Mouse (Mus musculus): ENCODE data around the gene Syt15. TPM values are rescaled to one million over a fixed set of nuclear protein-coding genes. Genes with fewer than 3 reads are reported as not detected.

Gene Syt15
- polyA plus RNA-seq, 1 experiment from 2014 or later, result 0.42 TPM

GRCm38 (mm10) chr14:34220426-34220825, 1.0 kb downstream of the Syt15 start:
- H3K36me3 ChIP-seq (ENCODE audit: control insufficient read depth, insufficient read depth, low read length), result no peaks in the 10 kb centered on the region
- no peak overlapping the region for H3K4me3 ChIP-seq (replicated peaks; ENCODE audit: low read depth, low read length)
- H3K4me1 ChIP-seq (ENCODE audit: control insufficient read depth, insufficient read depth, low read length), result peaks cover 3% of the 10 kb centered on the region; the same call in 1 of the 2 replicates
- no peak for ATAC-seq (ENCODE audit: low FRiP score, low TSS enrichment)
- H3K9ac ChIP-seq (replicated peaks; ENCODE audit: low read length), result no peak overlapping the region
- peaks cover 11% of the 10 kb centered on the region; the same call in 1 of the 2 replicates for H3K27me3 ChIP-seq (ENCODE audit: control insufficient read depth, insufficient read depth, low read length)
- H3K4me2 ChIP-seq (ENCODE audit: low read length), result no peak overlapping the region
- H3K9me3 ChIP-seq (ENCODE audit: control insufficient read depth, low read length), result no peaks in the 10 kb centered on the region
- WGBS, result 79% methylated on average over 5 of the region's 5 CpGs
- H3K27ac ChIP-seq (replicated peaks; ENCODE audit: low read depth, low read length), result no peak overlapping the region
- DNase-seq, result no peak

- WGBS, result 75% methylated on average over 5 of the region's 5 CpGs
- Histone ChIP-seq H3K4me3 (replicated peaks; ENCODE audit: low read depth, low read length) (no peak overlapping the region), H3K4me2 (ENCODE audit: low read length) (no peak overlapping the region), H3K9ac (replicated peaks; ENCODE audit: low read length) (no peak overlapping the region), H3K9me3 (ENCODE audit: control insufficient read depth, low read length) (no peaks in the 10 kb centered on the region), H3K4me1 (ENCODE audit: control insufficient read depth, insufficient read depth, low read length) (peaks cover 3% of the 10 kb centered on the region; the same call in 1 of the 2 replicates), H3K27me3 (ENCODE audit: control insufficient read depth, insufficient read depth, low read length) (peaks cover 11% of the 10 kb centered on the region; the same call in 1 of the 2 replicates), H3K36me3 (ENCODE audit: control insufficient read depth, insufficient read depth, low read length) (no peaks in the 10 kb centered on the region), H3K27ac (replicated peaks; ENCODE audit: low read depth, low read length) (no peak overlapping the region)
- no peak for ATAC-seq (ENCODE audit: low FRiP score, low TSS enrichment)
- no peak for DNase-seq
These were observed 2.2 kb downstream of the Syt15 start for GRCm38 (mm10) chr14:34221416-34222077.

GRCm38 (mm10) chr14:34223362-34223898, 4.0 kb downstream of the Syt15 start:
- no peak overlapping the region for H3K4me3 ChIP-seq (replicated peaks; ENCODE audit: low read depth, low read length)
- H3K36me3 ChIP-seq (ENCODE audit: control insufficient read depth, insufficient read depth, low read length), result no peaks in the 10 kb centered on the region
- ATAC-seq (ENCODE audit: low FRiP score, low TSS enrichment) (no peak), DNase-seq (no peak)
- no peak overlapping the region for H3K27ac ChIP-seq (replicated peaks; ENCODE audit: low read depth, low read length)
- 77% methylated on average over 5 of the region's 5 CpGs for WGBS
- H3K9ac ChIP-seq (replicated peaks; ENCODE audit: low read length), result no peak overlapping the region
- H3K4me1 ChIP-seq (ENCODE audit: control insufficient read depth, insufficient read depth, low read length), result peaks cover 3% of the 10 kb centered on the region; the same call in 1 of the 2 replicates
- no peaks in the 10 kb centered on the region for H3K9me3 ChIP-seq (ENCODE audit: control insufficient read depth, low read length)
- H3K4me2 ChIP-seq (ENCODE audit: low read length), result no peak overlapping the region
- peaks cover 11% of the 10 kb centered on the region; the same call in 1 of the 2 replicates for H3K27me3 ChIP-seq (ENCODE audit: control insufficient read depth, insufficient read depth, low read length)

- H3K9ac ChIP-seq (replicated peaks; ENCODE audit: low read length), result no peak overlapping the region
- no peak for DNase-seq
- H3K4me3 ChIP-seq (replicated peaks; ENCODE audit: low read depth, low read length), result no peak overlapping the region
- no peak overlapping the region for H3K4me2 ChIP-seq (ENCODE audit: low read length)
- no peak for ATAC-seq (ENCODE audit: low FRiP score, low TSS enrichment)
- 94% methylated on average over 9 of the region's 9 CpGs for WGBS
- no peaks in the 10 kb centered on the region for H3K27me3 ChIP-seq (ENCODE audit: control insufficient read depth, insufficient read depth, low read length)
- no peaks in the 10 kb centered on the region for H3K36me3 ChIP-seq (ENCODE audit: control insufficient read depth, insufficient read depth, low read length)
- no peak overlapping the region for H3K27ac ChIP-seq (replicated peaks; ENCODE audit: low read depth, low read length)
- H3K4me1 ChIP-seq (ENCODE audit: control insufficient read depth, insufficient read depth, low read length), result no peaks in the 10 kb centered on the region
- no peaks in the 10 kb centered on the region for H3K9me3 ChIP-seq (ENCODE audit: control insufficient read depth, low read length)
These were observed 6.6 kb downstream of the Syt15 start for GRCm38 (mm10) chr14:34225986-34226385.

GRCm38 (mm10) chr14:34226566-34226965, 7.2 kb downstream of the Syt15 start:
- Histone ChIP-seq H3K27me3 (ENCODE audit: control insufficient read depth, insufficient read depth, low read length) (no peaks in the 10 kb centered on the region), H3K36me3 (ENCODE audit: control insufficient read depth, insufficient read depth, low read length) (no peaks in the 10 kb centered on the region), H3K4me1 (ENCODE audit: control insufficient read depth, insufficient read depth, low read length) (no peaks in the 10 kb centered on the region), H3K9me3 (ENCODE audit: control insufficient read depth, low read length) (no peaks in the 10 kb centered on the region), H3K4me2 (ENCODE audit: low read length) (no peak overlapping the region), H3K4me3 (replicated peaks; ENCODE audit: low read depth, low read length) (no peak overlapping the region), H3K9ac (replicated peaks; ENCODE audit: low read length) (no peak overlapping the region), H3K27ac (replicated peaks; ENCODE audit: low read depth, low read length) (no peak overlapping the region)
- WGBS, result 81% methylated on average over 4 of the region's 4 CpGs
- no peak for ATAC-seq (ENCODE audit: low FRiP score, low TSS enrichment)
- no peak for DNase-seq

GRCm38 (mm10) chr14:34227981-34228380, 8.6 kb downstream of the Syt15 start:
- no peak overlapping the region for H3K4me3 ChIP-seq (replicated peaks; ENCODE audit: low read depth, low read length)
- H3K27me3 ChIP-seq (ENCODE audit: control insufficient read depth, insufficient read depth, low read length), result no peaks in the 10 kb centered on the region
- 83% methylated on average over 12 of the region's 12 CpGs for WGBS
- H3K27ac ChIP-seq (replicated peaks; ENCODE audit: low read depth, low read length), result no peak overlapping the region
- no peaks in the 10 kb centered on the region for H3K4me1 ChIP-seq (ENCODE audit: control insufficient read depth, insufficient read depth, low read length)
- no peak overlapping the region for H3K4me2 ChIP-seq (ENCODE audit: low read length)
- H3K9me3 ChIP-seq (ENCODE audit: control insufficient read depth, low read length), result no peaks in the 10 kb centered on the region
- ATAC-seq (ENCODE audit: low FRiP score, low TSS enrichment) (no peak), DNase-seq (no peak)
- no peak overlapping the region for H3K9ac ChIP-seq (replicated peaks; ENCODE audit: low read length)
- no peaks in the 10 kb centered on the region for H3K36me3 ChIP-seq (ENCODE audit: control insufficient read depth, insufficient read depth, low read length)

- Histone ChIP-seq H3K4me1 (ENCODE audit: control insufficient read depth, insufficient read depth, low read length) (no peaks in the 10 kb centered on the region), H3K4me2 (ENCODE audit: low read length) (no peak overlapping the region), H3K4me3 (replicated peaks; ENCODE audit: low read depth, low read length) (no peak overlapping the region), H3K27ac (replicated peaks; ENCODE audit: low read depth, low read length) (no peak overlapping the region), H3K9me3 (ENCODE audit: control insufficient read depth, low read length) (no peaks in the 10 kb centered on the region), H3K9ac (replicated peaks; ENCODE audit: low read length) (no peak overlapping the region), H3K36me3 (ENCODE audit: control insufficient read depth, insufficient read depth, low read length) (no peaks in the 10 kb centered on the region), H3K27me3 (ENCODE audit: control insufficient read depth, insufficient read depth, low read length) (no peaks in the 10 kb centered on the region)
- DNase-seq (no peak), ATAC-seq (ENCODE audit: low FRiP score, low TSS enrichment) (no peak)
- 90% methylated on average over 10 of the region's 10 CpGs for WGBS
These were observed 9.6 kb downstream of the Syt15 start for GRCm38 (mm10) chr14:34228830-34229506.

GRCm38 (mm10) chr14:34232340-34232739, 12.9 kb downstream of the Syt15 start:
- ATAC-seq (ENCODE audit: low FRiP score, low TSS enrichment) (no peak), DNase-seq (no peak)

More at GRCm38 (mm10) chr14:34232340-34232739, 12.9 kb downstream of the Syt15 start:
- Histone ChIP-seq H3K4me2 (ENCODE audit: low read length) (no peak overlapping the region), H3K36me3 (ENCODE audit: control insufficient read depth, insufficient read depth, low read length) (no peaks in the 10 kb centered on the region), H3K9ac (replicated peaks; ENCODE audit: low read length) (no peak overlapping the region), H3K9me3 (ENCODE audit: control insufficient read depth, low read length) (no peaks in the 10 kb centered on the region), H3K27me3 (ENCODE audit: control insufficient read depth, insufficient read depth, low read length) (no peaks in the 10 kb centered on the region), H3K27ac (replicated peaks; ENCODE audit: low read depth, low read length) (no peak overlapping the region), H3K4me3 (replicated peaks; ENCODE audit: low read depth, low read length) (no peak overlapping the region), H3K4me1 (ENCODE audit: control insufficient read depth, insufficient read depth, low read length) (peaks cover 6% of the 10 kb centered on the region; the same call in 1 of the 2 replicates)
- 37% methylated on average over 7 of the region's 7 CpGs for WGBS
